In genomic region chr11:62035220-62035619, GRCm38 (mm10) we compare ENCODE assay signal across 28 mouse cellular contexts.
"Had no signal": no experiment of that assay in that cellular context is flagged by ENCODE, and none has a peak within 500 bp of the region (broad histone marks: within the 10 kb centered on the region; RNA-seq: fewer than 3 reads in every experiment).

No protein-coding gene starts in this region.

- H3K36me3 ChIP-seq: limb, embryonic 10.5 days; limb, embryonic 12.5 days; limb, embryonic 13.5 days; limb, embryonic 15.5 days; lung, embryonic 15.5 days; midbrain, embryonic 10.5 days; midbrain, embryonic 12.5 days; midbrain, embryonic 13.5 days; midbrain, embryonic 15.5 days; neural tube, embryonic 12.5 days had no signal

- H3K4me3 ChIP-seq: left cerebral cortex, adult 2 months; limb, embryonic 10.5 days; limb, embryonic 12.5 days; limb, embryonic 13.5 days; limb, embryonic 15.5 days; liver, embryonic 12.5 days; liver, embryonic 13.5 days; liver, embryonic 15.5 days; lung, embryonic 15.5 days; megakaryocyte, embryonic 14.5 days; midbrain, embryonic 10.5 days; midbrain, embryonic 12.5 days; midbrain, embryonic 13.5 days; midbrain, embryonic 15.5 days; neural tube, embryonic 12.5 days had no signal

- DNase-seq: left cerebral cortex, postnatal 4 days; liver; liver, embryonic 13.5 days; liver, postnatal 0 days; lung, adult 18-20 months; lung, adult 2 months; lung, embryonic 14.5 days; lung, postnatal 10 days; lung, postnatal 14 days; lung, postnatal 36 days; lung, postnatal 4 days; midbrain, embryonic 14.5 days had no signal

- H3K27me3 ChIP-seq: limb, embryonic 12.5 days; limb, embryonic 13.5 days; limb, embryonic 15.5 days; liver, embryonic 12.5 days; liver, embryonic 13.5 days; liver, embryonic 15.5 days; lung, embryonic 15.5 days; megakaryocyte, embryonic 14.5 days; midbrain, embryonic 12.5 days; midbrain, embryonic 13.5 days; midbrain, embryonic 15.5 days; neural tube, embryonic 12.5 days had no signal

- H3K4me2 ChIP-seq: limb, embryonic 12.5 days; limb, embryonic 13.5 days; limb, embryonic 15.5 days; liver, embryonic 11.5 days; liver, embryonic 12.5 days; liver, embryonic 13.5 days; liver, embryonic 15.5 days; lung, embryonic 14.5 days; lung, embryonic 15.5 days; midbrain, embryonic 11.5 days; midbrain, embryonic 12.5 days; midbrain, embryonic 13.5 days; midbrain, embryonic 15.5 days; neural tube, embryonic 12.5 days had no signal
